Mouse (Mus musculus) forebrain, embryonic 10.5 days (tissue): ENCODE measurements at regions not wholly inside any gene's neighbourhood (a gene's known extent, or its start where the extent isn't known, plus 50 kb on each side); places are given as distances from the start of the nearest gene placed in this dataset.

Experiments
- DNase-seq: peaks from one replicate; pipeline ENCODE4 v3.0.0-alpha.2; 2017; ENCODE audit warnings: low spot score; ENCODE audit errors: extremely low spot score
- H3K27ac ChIP-seq: fragments of 300-500 bp; sonication (generic); 2 replicates; pipeline ENCODE4 v1.5.1; 2016; ENCODE audit warnings: mild to moderate bottlenecking
- H3K27me3 ChIP-seq: fragments of 300-500 bp; sonication (generic); 2 replicates; pipeline ENCODE4 v1.6.1; 2016; ENCODE audit warnings: mild to moderate bottlenecking; ENCODE audit not compliant: poor library complexity, severe bottlenecking
- H3K36me3 ChIP-seq: fragments of 300-500 bp; sonication (generic); replicated peaks from 2 replicates; pipeline ENCODE4 v1.6.1; 2016; ENCODE audit warnings: mild to moderate bottlenecking, moderate library complexity
- H3K4me1 ChIP-seq: fragments of 300-500 bp; sonication (generic); 2 replicates; pipeline ENCODE4 v1.6.1; 2016
- H3K4me3 ChIP-seq: fragments of 300-500 bp; sonication (generic); 2 replicates; pipeline ENCODE4 v1.5.1; 2016; ENCODE audit warnings: mild to moderate bottlenecking, moderate library complexity
- H3K9me3 ChIP-seq: fragments of 300-500 bp; sonication (generic); 2 replicates; pipeline ENCODE4 v1.6.1; 2016; ENCODE audit warnings: mild to moderate bottlenecking, moderate library complexity
- WGBS: fragments of 180-500 bp; shearing (Covaris S2); methylation state at CpG from one replicate; pipeline ENCODE4 v1.1.7; 2016; 5-methylcytosine and 5-hydroxymethylcytosine counted together

GRCm38 (mm10) chr9:52835481-52836150 lies 156.0 kb upstream of the AI593442 start:
- Histone ChIP-seq H3K9me3 (no peaks in the 10 kb centered on the region), H3K4me3 (no peak overlapping the region), H3K36me3 (no peaks in the 10 kb centered on the region), H3K27ac (no peak overlapping the region), H3K27me3 (no peaks in the 10 kb centered on the region), H3K4me1 (no peaks in the 10 kb centered on the region)
- 94% methylated on average over 8 of the region's 8 CpGs for WGBS
- no peak for DNase-seq

GRCm38 (mm10) chr9:52826781-52827180 lies 147.2 kb upstream of the AI593442 start:
- DNase-seq, result no peak
- Histone ChIP-seq H3K4me1 (no peaks in the 10 kb centered on the region), H3K27me3 (no peaks in the 10 kb centered on the region), H3K4me3 (no peak overlapping the region), H3K27ac (no peak overlapping the region), H3K9me3 (no peaks in the 10 kb centered on the region), H3K36me3 (no peaks in the 10 kb centered on the region)
- WGBS, result 84% methylated on average over 1 of the region's 1 CpGs

GRCm38 (mm10) chr9:52816309-52816708 lies 136.7 kb upstream of the AI593442 start:
- H3K4me3 ChIP-seq, result no peak overlapping the region
- WGBS, result 94% methylated on average over 4 of the region's 4 CpGs
- H3K9me3 ChIP-seq, result no peaks in the 10 kb centered on the region
- no peaks in the 10 kb centered on the region for H3K4me1 ChIP-seq
- H3K27ac ChIP-seq, result no peak overlapping the region
- no peaks in the 10 kb centered on the region for H3K27me3 ChIP-seq
- no peaks in the 10 kb centered on the region for H3K36me3 ChIP-seq
- DNase-seq, result no peak

GRCm38 (mm10) chr9:52802969-52803368 lies 123.4 kb upstream of the AI593442 start:
- H3K27ac ChIP-seq, result no peak overlapping the region
- H3K27me3 ChIP-seq, result no peaks in the 10 kb centered on the region
- WGBS, result 94% methylated on average over 13 of the region's 13 CpGs
- H3K4me3 ChIP-seq, result no peak overlapping the region
- no peaks in the 10 kb centered on the region for H3K4me1 ChIP-seq
- DNase-seq, result no peak
- H3K36me3 ChIP-seq, result no peaks in the 10 kb centered on the region
- H3K9me3 ChIP-seq, result no peaks in the 10 kb centered on the region

GRCm38 (mm10) chr9:52801801-52802200 lies 122.2 kb upstream of the AI593442 start:
- no peaks in the 10 kb centered on the region for H3K36me3 ChIP-seq
- 80% methylated on average over 5 of the region's 5 CpGs for WGBS
- H3K27me3 ChIP-seq, result no peaks in the 10 kb centered on the region
- H3K9me3 ChIP-seq, result no peaks in the 10 kb centered on the region
- DNase-seq, result no peak
- H3K4me3 ChIP-seq, result no peak overlapping the region
- H3K27ac ChIP-seq, result no peak overlapping the region
- no peaks in the 10 kb centered on the region for H3K4me1 ChIP-seq

- no peaks in the 10 kb centered on the region for H3K4me1 ChIP-seq
- no peaks in the 10 kb centered on the region for H3K9me3 ChIP-seq
- DNase-seq, result no peak
- WGBS, result 87% methylated on average over 3 of the region's 3 CpGs
- no peak overlapping the region for H3K27ac ChIP-seq
- no peak overlapping the region for H3K4me3 ChIP-seq
- H3K36me3 ChIP-seq, result no peaks in the 10 kb centered on the region
- no peaks in the 10 kb centered on the region for H3K27me3 ChIP-seq
Observed at GRCm38 (mm10) chr9:52800476-52800875, 120.9 kb upstream of the AI593442 start.

- no peak for DNase-seq
- H3K4me3 ChIP-seq, result no peak overlapping the region
- H3K36me3 ChIP-seq, result no peaks in the 10 kb centered on the region
- H3K27ac ChIP-seq, result no peak overlapping the region
- H3K27me3 ChIP-seq, result no peaks in the 10 kb centered on the region
- no peaks in the 10 kb centered on the region for H3K9me3 ChIP-seq
- H3K4me1 ChIP-seq, result no peaks in the 10 kb centered on the region
- 79% methylated on average over 1 of the region's 1 CpGs for WGBS
Observed at GRCm38 (mm10) chr9:52792596-52792995, 113.0 kb upstream of the AI593442 start.

GRCm38 (mm10) chr9:52782520-52782919 lies 102.9 kb upstream of the AI593442 start:
- Histone ChIP-seq H3K4me3 (no peak overlapping the region), H3K9me3 (no peaks in the 10 kb centered on the region), H3K27ac (no peak overlapping the region), H3K36me3 (no peaks in the 10 kb centered on the region), H3K4me1 (no peaks in the 10 kb centered on the region), H3K27me3 (no peaks in the 10 kb centered on the region)
- DNase-seq, result no peak
- 92% methylated on average over 3 of the region's 3 CpGs for WGBS

GRCm38 (mm10) chr9:52776542-52776941 lies 97.0 kb upstream of the AI593442 start:
- WGBS, result 14% methylated on average over 6 of the region's 6 CpGs
- no peak overlapping the region for H3K4me3 ChIP-seq
- no peaks in the 10 kb centered on the region for H3K27me3 ChIP-seq
- H3K9me3 ChIP-seq, result no peaks in the 10 kb centered on the region
- no peaks in the 10 kb centered on the region for H3K36me3 ChIP-seq
- peaks cover 9% of the 10 kb centered on the region for H3K4me1 ChIP-seq
- peak; percentile 21 for DNase-seq
- no peak overlapping the region for H3K27ac ChIP-seq

- 100% methylated on average over 1 of the region's 1 CpGs for WGBS
- no peaks in the 10 kb centered on the region for H3K36me3 ChIP-seq
- DNase-seq, result no peak
- H3K27ac ChIP-seq, result no peak overlapping the region
- H3K4me3 ChIP-seq, result no peak overlapping the region
- no peaks in the 10 kb centered on the region for H3K27me3 ChIP-seq
- H3K4me1 ChIP-seq, result peaks cover 9% of the 10 kb centered on the region
- H3K9me3 ChIP-seq, result no peaks in the 10 kb centered on the region
Observed at GRCm38 (mm10) chr9:52775232-52775631, 95.7 kb upstream of the AI593442 start.

- Histone ChIP-seq H3K27ac (no peak overlapping the region), H3K36me3 (no peaks in the 10 kb centered on the region), H3K9me3 (no peaks in the 10 kb centered on the region), H3K27me3 (no peaks in the 10 kb centered on the region), H3K4me1 (no peaks in the 10 kb centered on the region), H3K4me3 (no peak overlapping the region)
- WGBS, result 92% methylated on average over 5 of the region's 5 CpGs
- no peak for DNase-seq
Observed at GRCm38 (mm10) chr9:52768056-52768455, 88.5 kb upstream of the AI593442 start.

GRCm38 (mm10) chr9:52765809-52766208 lies 86.2 kb upstream of the AI593442 start:
- Histone ChIP-seq H3K9me3 (no peaks in the 10 kb centered on the region), H3K27ac (no peak overlapping the region), H3K36me3 (no peaks in the 10 kb centered on the region), H3K27me3 (no peaks in the 10 kb centered on the region), H3K4me3 (no peak overlapping the region), H3K4me1 (no peaks in the 10 kb centered on the region)
- DNase-seq, result no peak
- 66% methylated on average over 5 of the region's 5 CpGs for WGBS

GRCm38 (mm10) chr9:52762836-52763235 lies 83.3 kb upstream of the AI593442 start:
- Histone ChIP-seq H3K27me3 (no peaks in the 10 kb centered on the region), H3K27ac (no peak overlapping the region), H3K4me3 (no peak overlapping the region), H3K4me1 (no peaks in the 10 kb centered on the region), H3K36me3 (no peaks in the 10 kb centered on the region), H3K9me3 (no peaks in the 10 kb centered on the region)
- no peak for DNase-seq
- 85% methylated on average over 6 of the region's 6 CpGs for WGBS

- Histone ChIP-seq H3K4me1 (no peaks in the 10 kb centered on the region), H3K36me3 (no peaks in the 10 kb centered on the region), H3K4me3 (no peak overlapping the region), H3K9me3 (no peaks in the 10 kb centered on the region), H3K27ac (no peak overlapping the region), H3K27me3 (no peaks in the 10 kb centered on the region)
- DNase-seq, result no peak
- whole genome bisulfite sequencing, result 92% methylated on average over 5 of the region's 5 CpGs
Observed at GRCm38 (mm10) chr9:52761257-52761656, 81.7 kb upstream of the AI593442 start.
